Mouse (Mus musculus) inflammation-experienced regulatory T-cells, adult 6 months (primary cell): ENCODE measurements around the gene Dnajc22. TPM values are rescaled to one million over a fixed set of nuclear protein-coding genes. Genes with fewer than 3 reads are reported as not detected.
A peak's percentile ranks its signal among the peaks of the same experiment; 100 is the strongest.

Experiments
- ATAC-seq: one replicate; pipeline ENCODE4 v1.8.0; 2017
- polyA plus RNA-seq, 3 experiments: library from polyadenylated mRNA; unstranded; fragments of 100-300 nt; shearing (Covaris generic); gene quantifications; one replicate each; pipeline ENCODE4 v1.2.1; 2017

Dnajc22 gene
- polyA plus RNA-seq, 3 experiments from 2014 or later, result not detected

GRCm38 (mm10) chr15:99087253-99088075 lies 5.5 kb upstream of the Dnajc22 start, which contains the start of gene C1ql4:
C1ql4 (minus strand) TSS chr15:99087817.
- ATAC-seq, result no peak

GRCm38 (mm10) chr15:99088292-99088691 lies 4.7 kb upstream of the Dnajc22 start:
- ATAC-seq, result peak; percentile 95

- no peak for ATAC-seq
Measured at GRCm38 (mm10) chr15:99089069-99089468, 3.9 kb upstream of the Dnajc22 start.

GRCm38 (mm10) chr15:99093291-99094258 lies 605 bp downstream of the Dnajc22 start:
- ATAC-seq, result peak; percentile 14

GRCm38 (mm10) chr15:99094631-99095270 lies 1.8 kb downstream of the Dnajc22 start:
- no peak for ATAC-seq

GRCm38 (mm10) chr15:99095356-99095755 lies 2.4 kb downstream of the Dnajc22 start:
- ATAC-seq, result no peak

- no peak for ATAC-seq
Measured at GRCm38 (mm10) chr15:99096061-99096793, 3.3 kb downstream of the Dnajc22 start.

- ATAC-seq, result no peak
Measured at GRCm38 (mm10) chr15:99096831-99097500, 4.0 kb downstream of the Dnajc22 start.

GRCm38 (mm10) chr15:99097840-99098492 lies 5.0 kb downstream of the Dnajc22 start:
- ATAC-seq, result no peak

GRCm38 (mm10) chr15:99098493-99098861 lies 5.5 kb downstream of the Dnajc22 start:
- no peak for ATAC-seq

GRCm38 (mm10) chr15:99099139-99099556 lies 6.2 kb downstream of the Dnajc22 start:
- no peak for ATAC-seq

- ATAC-seq, result no peak
Measured at GRCm38 (mm10) chr15:99099984-99100383, 7.0 kb downstream of the Dnajc22 start.

- ATAC-seq, result no peak
Measured at GRCm38 (mm10) chr15:99105238-99105637, 12.3 kb downstream of the Dnajc22 start.

- ATAC-seq, result no peak
Measured at GRCm38 (mm10) chr15:99107866-99108265, 14.9 kb downstream of the Dnajc22 start.

GRCm38 (mm10) chr15:99111139-99111538 lies 18.2 kb downstream of the Dnajc22 start:
- ATAC-seq, result no peak

- no peak for ATAC-seq
Measured at GRCm38 (mm10) chr15:99111809-99112208, 18.8 kb downstream of the Dnajc22 start.

GRCm38 (mm10) chr15:99112843-99113395 lies 19.9 kb downstream of the Dnajc22 start:
- ATAC-seq, result no peak

GRCm38 (mm10) chr15:99113396-99113975 lies 20.5 kb downstream of the Dnajc22 start:
- no peak for ATAC-seq

- ATAC-seq, result no peak
Measured at GRCm38 (mm10) chr15:99114312-99115064, 21.5 kb downstream of the Dnajc22 start.
